Mouse (Mus musculus): ENCODE data around the gene Gapvd1.

Gene Gapvd1

GRCm38 (mm10) chr2:34635249-34636165, 119.5 kb downstream of the Gapvd1 start:
- no peak for DNase-seq (ENCODE audit: low read depth)

GRCm38 (mm10) chr2:34632051-34632450, 123.0 kb downstream of the Gapvd1 start:
- DNase-seq (ENCODE audit: low read depth): no peak

- no peak for DNase-seq (ENCODE audit: low read depth)
Measured at GRCm38 (mm10) chr2:34630445-34630844, 124.6 kb downstream of the Gapvd1 start.

- DNase-seq (ENCODE audit: low read depth): no peak
Measured at GRCm38 (mm10) chr2:34629758-34630157, 125.3 kb downstream of the Gapvd1 start.

GRCm38 (mm10) chr2:34628903-34629540, 126.0 kb downstream of the Gapvd1 start:
- DNase-seq (ENCODE audit: low read depth): no peak

- DNase-seq (ENCODE audit: low read depth): no peak
Measured at GRCm38 (mm10) chr2:34627328-34628226, 127.5 kb downstream of the Gapvd1 start.
